Mouse (Mus musculus): Measurements from ENCODE around the gene Btbd10.
A peak's percentile ranks its signal among the peaks of the same experiment; 100 is the strongest.

Gene Btbd10

DNA sequence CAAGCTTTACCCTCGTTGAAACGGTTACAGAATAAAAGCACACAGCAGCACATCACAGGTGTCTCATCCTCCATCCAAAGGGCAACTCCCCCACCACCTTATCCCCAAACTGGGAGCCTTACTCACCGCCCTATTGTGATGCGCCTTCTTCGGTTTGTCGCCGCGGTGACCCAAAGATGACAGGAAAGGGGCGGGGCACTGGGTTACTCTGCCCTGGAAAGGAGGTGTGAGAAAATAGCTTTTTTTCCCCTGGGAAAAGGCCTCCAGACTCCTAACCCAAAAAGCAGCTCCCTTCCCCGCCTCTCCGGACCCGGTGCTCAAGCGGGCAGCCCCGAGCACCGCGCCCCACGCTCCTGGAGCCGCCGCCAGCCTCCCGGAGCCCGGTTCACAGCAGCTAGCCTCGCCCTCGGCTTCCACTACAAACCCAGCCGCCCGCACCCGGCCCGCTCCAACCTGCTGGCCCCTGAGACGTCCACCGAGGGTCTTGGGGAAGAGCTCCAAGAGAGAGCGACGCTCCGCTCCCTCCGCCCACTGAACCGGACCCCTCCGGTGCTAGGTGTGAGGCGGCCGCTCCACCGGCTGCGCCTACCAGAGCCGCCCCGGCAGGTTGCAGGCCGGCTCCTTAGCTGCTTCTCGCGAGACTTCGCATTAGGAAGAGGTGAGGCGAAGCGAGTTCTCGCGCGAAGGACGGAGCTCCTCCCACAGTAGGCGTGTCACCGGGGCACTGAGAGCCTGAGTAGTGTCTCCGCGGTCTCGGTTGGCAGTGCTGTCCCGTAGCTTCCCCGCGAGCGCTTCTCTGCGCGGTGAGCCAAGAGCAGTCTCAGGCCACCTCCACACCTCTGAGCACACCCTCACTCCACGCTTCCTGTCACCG lies at the start of gene Btbd10:
TSS of gene Btbd10 (minus strand) at position 647 of the 874 bp plus-strand sequence.
- peak; percentile 95 for DNase-seq (ENCODE audit: low read depth, low spot score)

DNA sequence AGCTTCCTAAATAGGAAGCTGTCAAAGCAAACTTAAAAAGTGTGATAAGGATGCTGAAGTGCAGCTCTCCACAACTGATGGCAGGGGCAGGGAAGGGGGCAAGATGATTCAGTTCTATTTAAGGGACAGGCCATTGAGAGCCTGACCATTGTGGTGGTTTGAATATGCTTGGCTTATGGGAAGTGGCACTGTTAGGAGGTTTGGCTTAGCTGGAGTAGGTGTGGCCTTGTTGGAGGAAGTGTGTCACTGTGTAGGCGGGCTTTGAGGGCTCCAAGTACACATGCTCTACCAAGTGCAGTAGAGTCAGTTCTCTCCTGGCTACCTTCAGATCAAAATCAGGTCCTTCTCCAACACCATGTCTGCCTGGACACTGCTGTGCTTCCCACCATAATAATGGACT lies 47.3 kb upstream of the Btbd10 start:
- no peak for DNase-seq (ENCODE audit: low read depth, low spot score)

DNA sequence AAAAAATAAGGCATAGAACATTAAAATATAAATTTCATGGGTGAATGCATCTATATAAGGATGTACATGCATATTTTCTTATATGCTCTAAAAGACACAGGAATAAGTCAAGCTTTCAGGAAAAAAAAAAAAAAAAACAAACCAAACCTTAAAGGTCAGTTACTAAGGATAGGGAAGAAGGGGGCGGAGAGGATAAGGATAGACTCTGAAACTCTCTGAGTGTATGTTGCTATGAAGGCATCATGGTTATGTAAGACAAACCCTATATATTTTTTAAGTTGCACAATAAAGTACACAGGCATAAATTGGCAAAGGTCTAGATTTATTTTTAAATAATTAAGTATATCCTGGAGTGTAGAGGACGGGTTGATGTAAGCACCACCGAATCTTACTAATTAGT lies 46.1 kb upstream of the Btbd10 start:
- peak; percentile 62 for DNase-seq (ENCODE audit: low read depth, low spot score)

DNA sequence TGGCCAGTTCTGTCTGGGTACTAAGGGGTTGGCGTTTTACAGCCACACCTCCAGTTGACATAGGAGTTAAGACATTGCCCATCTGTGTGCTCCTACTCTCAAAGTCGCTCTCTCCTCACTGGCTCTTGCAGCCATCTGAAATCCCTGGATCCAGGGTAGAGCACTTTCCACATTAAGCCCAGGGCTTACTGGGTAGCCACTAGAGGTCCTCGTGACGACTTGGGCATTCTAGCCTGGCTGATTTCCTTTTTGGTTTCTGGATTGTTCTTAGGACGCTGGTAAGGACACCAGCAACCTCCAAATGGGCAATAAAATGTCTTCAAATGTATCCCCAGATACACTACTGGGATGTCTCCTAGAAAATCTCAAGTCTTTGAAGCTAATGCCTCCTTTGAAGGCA lies 39.5 kb upstream of the Btbd10 start:
- DNase-seq (ENCODE audit: low read depth, low spot score) = no peak

DNA sequence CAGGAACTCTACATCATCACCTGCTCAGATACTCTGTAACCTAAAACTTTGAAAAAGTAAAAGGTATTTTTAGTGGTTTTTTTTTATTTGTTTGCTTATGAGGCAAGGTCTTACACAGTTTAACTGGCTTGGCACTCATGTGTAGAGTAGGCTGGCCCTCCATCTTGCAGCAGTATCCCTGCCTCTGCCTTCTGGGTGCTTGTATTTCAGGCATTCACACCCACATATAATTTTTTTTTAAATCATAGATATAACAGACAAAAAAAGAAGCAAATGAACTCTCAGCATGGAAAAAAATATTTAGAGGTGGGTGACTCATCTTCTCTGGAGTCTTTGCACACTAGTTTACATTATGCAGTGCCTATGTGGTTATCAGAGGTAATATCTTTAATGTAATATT lies 28.9 kb upstream of the Btbd10 start:
- DNase-seq (ENCODE audit: low read depth, low spot score) = peak; percentile 68

DNA sequence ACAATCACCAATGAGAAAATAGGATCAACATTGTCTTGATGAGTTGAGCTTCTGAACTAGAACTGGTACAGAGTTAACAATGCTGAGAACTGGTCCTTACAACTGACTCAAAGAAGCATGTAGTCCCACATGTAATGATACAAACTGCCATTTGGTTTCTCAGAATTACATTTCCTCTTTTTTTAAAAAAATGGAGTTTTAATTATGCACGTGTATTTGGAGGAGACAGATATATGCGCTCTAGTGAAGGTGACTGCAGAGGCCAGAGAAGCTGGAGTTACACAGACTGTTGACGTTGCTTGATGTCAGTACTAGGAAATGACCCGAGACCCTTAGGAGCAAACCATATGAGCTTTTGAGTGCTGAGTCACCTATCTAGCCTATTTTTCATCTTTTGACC lies 27.5 kb upstream of the Btbd10 start:
- no peak for DNase-seq (ENCODE audit: low read depth, low spot score)

DNA sequence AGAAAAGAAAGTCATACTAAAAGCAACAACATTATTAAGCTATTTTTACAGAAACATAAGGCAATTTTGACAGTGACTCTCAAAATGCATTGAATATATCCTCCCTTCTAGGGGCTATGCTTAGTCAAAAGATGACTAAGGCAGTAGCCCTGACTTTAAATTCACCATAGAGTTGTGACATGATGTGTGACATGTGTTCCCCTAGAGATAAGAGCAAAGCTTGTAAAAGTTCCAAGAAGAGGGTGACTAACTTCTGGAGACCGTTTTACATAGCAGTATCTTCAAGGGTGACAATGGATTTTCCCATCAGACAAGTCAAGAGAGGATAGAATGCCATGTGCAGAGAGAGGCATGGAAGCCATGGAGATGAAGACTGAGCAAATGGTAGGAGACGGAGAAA lies 22.4 kb upstream of the Btbd10 start:
- no peak for DNase-seq (ENCODE audit: low read depth, low spot score)

DNA sequence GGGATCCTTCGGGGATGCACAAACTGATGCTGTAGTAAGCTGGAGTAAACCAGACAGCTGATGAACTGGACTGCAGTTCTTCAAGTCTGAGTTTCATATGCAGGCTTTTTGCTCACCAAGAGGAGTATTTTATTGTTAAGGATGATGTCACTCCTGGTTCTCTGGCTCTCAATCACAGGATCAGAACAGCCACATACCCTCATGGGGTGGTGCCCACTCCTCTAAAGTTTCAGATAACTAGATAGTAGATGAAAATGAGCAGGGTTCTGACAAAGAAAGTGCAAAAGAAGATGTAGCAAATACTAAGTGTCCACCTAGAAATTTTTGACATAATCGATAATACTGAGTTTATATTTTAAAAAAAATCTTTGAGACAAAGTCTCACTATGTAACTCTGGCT lies 19.3 kb upstream of the Btbd10 start, which contains the start of gene Pth:
TSS of gene Pth (minus strand) at position 101 of the 400 bp plus-strand sequence.
- DNase-seq (ENCODE audit: low read depth, low spot score) = no peak

DNA sequence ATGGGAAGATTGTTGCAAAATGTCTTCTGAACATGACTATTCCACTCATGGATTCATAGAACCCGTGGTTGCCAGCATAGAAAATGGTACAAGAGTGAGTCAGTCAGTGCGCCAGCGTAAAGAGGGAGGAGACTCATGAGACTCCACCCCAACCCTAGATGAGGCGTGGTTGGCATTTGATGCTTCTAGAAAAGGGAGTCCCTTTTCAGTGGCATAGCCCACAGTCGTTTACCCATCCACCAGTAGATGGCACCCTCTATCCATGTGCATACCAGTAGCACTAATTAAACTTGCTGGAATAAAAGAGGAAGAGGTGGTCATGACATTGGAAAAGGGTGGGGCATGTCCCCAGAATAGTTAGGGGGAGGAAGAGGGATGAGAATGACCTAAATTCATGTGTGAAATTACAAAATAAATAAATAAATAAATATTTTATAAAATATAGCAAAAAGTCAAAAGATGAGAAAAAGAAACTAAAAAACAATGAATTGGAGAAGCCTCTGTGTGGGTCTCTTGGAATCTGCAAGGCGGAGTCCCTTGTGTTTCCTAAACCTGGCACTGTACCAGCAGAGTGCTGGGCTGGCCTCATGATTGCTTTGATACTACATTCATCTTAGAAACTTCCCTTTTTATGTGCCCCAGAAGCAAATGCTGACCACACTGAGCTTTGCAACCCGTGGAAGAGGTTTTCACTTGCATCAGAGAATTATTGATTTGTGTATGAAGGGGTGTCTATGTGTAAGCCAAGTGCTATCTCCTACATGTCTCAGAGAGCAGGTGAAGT lies 8.9 kb upstream of the Btbd10 start:
- DNase-seq (ENCODE audit: low read depth, low spot score) = peak; percentile 78

DNA sequence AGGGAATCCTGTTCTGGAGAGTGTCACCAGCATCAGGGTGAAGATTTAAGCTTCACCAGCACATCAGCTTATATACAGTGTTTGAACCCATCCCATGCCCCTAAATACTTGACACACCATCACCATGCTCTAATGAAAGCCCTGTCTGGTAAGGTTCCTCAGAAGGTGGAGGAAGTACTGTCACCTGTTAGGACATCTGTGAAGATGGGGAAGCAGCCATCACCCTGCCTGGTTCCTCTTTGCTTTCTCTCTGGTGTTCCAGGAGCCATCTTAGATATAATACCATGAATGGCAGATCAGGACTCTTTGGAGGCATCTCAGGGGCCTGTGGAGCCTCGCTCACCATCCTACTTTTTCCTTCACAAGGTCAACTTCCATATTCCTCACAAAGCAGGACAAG lies 3.5 kb upstream of the Btbd10 start:
- no peak for DNase-seq (ENCODE audit: low read depth, low spot score)

DNA sequence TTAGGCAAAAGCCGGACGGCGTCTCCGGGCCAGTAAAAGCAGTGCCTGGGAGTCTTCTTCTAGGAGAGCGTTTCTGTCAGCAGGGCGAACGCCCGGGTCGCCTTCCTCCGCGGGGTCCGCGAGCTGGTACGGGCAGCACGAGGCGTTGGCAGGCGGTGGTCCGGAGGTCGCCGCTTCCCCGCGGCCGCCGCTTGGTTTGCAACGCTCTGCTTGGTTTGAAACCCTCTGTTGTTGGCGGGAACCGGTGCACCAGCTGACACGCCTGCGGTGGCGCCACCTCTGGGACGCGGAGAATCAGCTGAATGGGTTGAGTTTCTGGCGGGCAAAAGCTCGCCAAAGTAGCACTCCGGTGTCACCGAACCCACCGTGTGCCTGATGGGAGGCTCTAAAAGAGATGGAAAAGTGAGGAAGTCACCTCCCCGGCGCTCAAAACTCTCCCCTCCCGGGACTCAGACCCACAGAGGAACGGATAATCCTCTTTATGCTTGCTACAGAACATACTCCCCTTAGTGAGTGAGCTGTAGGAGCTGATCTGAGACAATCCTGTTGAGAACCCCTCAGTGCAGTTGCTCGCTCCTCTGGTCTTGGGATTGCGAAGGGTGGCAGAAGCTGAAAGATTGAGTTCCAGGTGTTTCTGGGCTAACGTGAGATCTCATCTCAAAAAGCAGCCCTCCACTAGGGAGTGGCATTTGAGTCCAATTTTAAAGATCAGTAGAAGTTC lies 588 bp upstream of the Btbd10 start:
- peak; percentile 21 for DNase-seq (ENCODE audit: low read depth, low spot score)

DNA sequence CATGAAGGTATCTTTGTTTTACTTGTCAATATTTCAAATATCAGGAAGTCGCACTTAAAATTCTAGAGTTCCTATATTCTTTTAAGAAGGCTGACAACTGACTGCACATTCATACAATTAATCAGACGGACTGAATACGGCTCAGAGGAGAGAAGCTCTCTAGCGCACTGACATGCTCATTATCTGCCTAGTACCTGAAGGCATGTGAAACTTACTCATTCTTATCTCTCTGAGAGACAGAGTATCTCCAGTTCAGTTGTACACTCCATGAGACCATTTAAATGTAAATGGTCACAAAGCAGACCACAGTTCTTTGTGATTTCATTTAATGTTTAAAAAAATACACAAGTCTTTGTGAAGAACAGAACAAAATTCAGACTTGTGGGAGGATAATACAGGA lies 1.8 kb downstream of the Btbd10 start:
- no peak for DNase-seq (ENCODE audit: low read depth, low spot score)

DNA sequence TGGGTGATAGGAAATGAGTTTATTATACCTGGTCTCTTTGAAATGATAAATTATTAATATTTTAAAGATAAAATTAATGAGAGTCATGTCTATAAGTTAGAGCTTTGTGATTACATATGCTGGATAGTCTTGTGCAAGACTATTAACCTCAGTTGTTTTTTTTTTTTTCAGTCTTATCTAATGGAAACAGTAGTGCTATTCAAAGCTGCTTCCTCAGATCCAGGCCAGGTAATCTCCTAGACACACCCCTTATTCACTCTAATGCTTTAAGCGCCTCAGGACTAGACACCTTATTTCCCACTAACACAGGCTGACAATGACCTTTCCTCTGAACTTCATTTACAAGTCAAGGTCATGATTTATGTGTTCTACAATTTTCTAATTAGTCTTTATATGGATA lies 20.1 kb downstream of the Btbd10 start:
- DNase-seq (ENCODE audit: low read depth, low spot score) = no peak

DNA sequence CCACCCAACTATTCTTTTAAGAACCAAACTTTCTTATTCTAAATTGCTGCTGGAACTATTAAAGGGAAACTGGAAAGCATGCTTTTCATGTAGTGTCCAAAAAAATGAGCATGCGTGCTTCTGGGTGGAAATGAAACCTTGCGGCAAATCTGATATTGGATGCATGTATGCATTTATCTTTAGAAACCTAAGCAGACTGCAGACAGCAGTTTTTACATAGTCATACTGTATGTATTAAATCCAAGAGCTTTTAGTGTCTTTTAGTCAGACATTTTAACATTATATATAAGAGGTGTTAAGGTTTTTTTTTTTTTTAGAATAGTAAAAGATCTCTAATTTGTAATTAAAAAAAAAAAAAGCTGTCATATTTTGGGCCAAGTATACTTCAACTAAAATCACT lies 21.5 kb downstream of the Btbd10 start:
- no peak for DNase-seq (ENCODE audit: low read depth, low spot score)

DNA sequence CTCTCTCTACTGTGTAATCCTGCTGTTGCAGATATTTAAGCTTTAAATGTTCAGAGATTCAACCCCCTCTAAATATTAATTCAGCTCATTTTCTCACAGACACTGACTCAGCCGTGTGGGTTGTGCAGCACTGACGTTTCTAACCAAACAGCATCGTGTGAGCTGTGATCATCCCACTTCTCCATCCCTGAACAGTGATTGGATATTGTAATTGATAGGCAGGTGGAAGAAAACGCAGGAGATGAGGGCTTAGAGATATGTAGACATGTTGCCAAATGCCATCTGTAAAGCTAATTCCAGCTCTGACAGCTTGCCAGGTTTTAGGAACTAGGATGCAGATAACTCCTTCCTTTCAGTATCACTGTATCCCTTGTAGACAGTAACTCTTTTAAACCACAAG lies 21.9 kb downstream of the Btbd10 start:
- DNase-seq (ENCODE audit: low read depth, low spot score) = peak; percentile 97

DNA sequence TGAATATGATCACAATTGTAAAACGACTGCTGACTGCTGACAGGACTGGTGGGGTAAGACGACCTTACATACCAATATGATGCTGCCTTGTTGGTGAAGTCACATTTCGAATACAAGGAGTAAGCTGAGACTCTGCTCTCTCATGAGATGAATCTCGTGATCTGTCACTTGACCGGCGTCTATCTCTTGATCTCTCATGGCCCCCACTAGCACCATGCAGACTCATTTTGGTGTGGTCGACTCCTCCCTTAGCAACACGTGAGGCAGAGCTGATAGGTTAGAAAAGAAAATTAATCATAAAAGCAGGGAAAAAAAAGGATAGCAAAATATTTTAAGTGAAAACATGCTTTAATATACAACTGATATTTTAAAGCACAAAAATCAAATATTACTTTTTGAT lies 33.9 kb downstream of the Btbd10 start:
- no peak for DNase-seq (ENCODE audit: low read depth, low spot score)

DNA sequence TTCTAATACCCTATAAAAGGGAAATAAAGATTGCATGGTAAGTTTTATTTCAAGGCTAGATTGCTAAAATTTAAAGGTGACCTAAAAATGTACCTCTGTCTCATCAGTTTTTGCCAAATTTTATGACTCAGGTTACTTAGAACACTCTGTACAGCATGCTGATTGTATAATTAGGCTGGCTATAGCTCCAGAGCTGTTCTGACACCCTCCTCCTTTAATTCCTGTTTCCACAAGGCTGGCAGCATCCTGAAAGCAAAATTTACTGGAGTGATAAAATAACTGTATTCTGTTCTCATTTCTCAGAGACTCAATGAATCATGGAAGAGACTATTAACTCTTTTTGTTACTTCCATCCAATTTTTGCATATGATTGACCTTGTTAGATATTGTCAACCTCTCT lies 35.2 kb downstream of the Btbd10 start:
- DNase-seq (ENCODE audit: low read depth, low spot score) = peak; percentile 87

DNA sequence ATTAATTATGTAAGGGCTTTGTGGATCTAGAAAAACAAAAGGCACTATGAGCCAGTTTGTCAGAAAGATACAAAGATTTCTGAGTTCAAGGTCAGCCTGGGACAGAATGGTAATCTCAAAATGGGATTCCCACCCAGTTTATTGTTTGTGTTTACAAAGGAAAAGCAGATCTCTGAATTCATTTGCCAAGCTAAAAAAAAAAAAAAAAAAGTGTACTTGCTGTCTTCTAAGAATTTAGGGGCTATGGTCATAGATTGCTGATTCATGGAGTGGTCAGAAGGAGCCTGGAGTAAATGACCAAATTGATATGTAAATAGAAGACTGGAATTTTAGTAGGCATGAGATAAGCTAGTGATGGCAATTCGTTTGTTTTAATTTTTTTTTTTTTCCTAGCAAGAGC lies 49.1 kb downstream of the Btbd10 start:
- DNase-seq (ENCODE audit: low read depth, low spot score) = no peak

DNA sequence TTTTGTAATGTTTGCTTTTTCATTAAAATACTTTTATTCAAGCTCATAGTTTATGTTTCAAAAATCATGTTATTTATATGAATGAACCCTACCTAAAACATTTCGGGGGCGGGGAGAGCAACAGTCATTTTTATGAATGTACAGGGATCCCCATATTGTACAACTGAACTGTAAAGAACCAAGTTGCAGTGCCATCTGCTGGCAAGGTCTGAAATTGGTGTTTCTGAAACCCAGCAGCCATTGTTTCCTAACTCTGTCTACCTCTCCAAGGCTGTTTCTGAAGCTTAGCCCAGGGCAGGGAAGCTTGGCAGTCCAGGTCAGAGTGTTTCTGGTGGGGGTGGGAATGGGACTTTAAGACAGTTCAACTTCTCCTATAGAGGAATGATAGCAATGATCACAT lies 57.4 kb downstream of the Btbd10 start:
- peak; percentile 41 for DNase-seq (ENCODE audit: low read depth, low spot score)

DNA sequence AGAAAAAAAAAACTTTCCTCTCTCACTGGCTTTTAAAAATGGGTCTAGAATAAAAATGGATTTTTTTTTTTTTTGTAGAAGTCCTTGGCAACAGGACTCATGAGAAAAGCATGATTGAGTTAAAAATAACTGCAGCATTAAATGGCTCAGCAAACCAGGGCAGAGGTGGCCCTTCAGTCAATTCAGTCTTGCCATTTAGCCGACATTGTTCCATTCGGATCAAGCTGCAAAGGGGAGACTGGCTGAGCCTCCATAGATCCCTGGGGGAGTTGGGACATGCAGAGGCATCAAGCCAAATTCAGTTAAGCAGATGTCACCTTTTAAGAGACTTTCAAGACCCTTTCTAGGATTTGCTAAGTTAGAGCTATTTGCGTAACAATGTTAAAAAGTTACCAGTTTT lies 59.1 kb downstream of the Btbd10 start:
- no peak for DNase-seq (ENCODE audit: low read depth, low spot score)

DNA sequence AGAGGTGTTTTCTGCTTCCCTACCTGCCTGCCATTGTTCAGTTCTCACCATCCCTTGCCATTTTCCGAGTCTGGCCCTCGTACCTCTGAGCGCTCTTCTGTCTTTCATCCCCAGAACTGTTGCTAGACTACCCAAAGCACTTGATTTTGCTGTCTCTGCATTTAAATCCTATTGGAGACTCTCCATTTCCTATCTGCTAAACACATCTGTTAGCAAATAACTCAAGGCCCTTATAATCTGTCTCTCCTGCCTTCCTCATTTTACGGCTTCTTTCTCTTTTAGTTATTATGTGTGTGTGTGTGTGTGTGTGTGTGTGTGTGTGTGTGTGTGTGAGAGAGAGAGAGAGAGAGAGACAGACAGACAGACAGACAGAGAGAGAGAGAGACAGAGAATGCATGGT lies 71.4 kb downstream of the Btbd10 start:
- DNase-seq (ENCODE audit: low read depth, low spot score) = no peak

Data from telencephalon, adult 2 months (tissue).